27 mouse cellular contexts compared by ENCODE assay signal in genomic region chr8:116670604-116671003, GRCm38 (mm10).
A peak's percentile ranks its signal among the peaks of the same experiment; 100 is the strongest.
DNase-seq lines count a peak whose midpoint lies in the region; ATAC-seq and TF ChIP-seq lines count a peak whose summit lies in the region.
"Had no signal": no experiment of that assay in that cellular context is flagged by ENCODE, and none has a peak within 500 bp of the region (broad histone marks: within the 10 kb centered on the region; RNA-seq: fewer than 3 reads in every experiment).

No protein-coding gene starts in this region.

- TF ChIP-seq CTCF in E14TG2a.4 (conservative IDR thresholded peaks at IDR 0.05; ENCODE audit: low read length), result no peak

- no peaks in the 10 kb centered on the region for H3K36me3 ChIP-seq in liver, embryonic 11.5 days (ENCODE audit: control insufficient read depth, insufficient read depth, low read length)
- no peaks in the 10 kb centered on the region for H3K36me3 ChIP-seq in liver, embryonic 12.5 days
- H3K36me3 ChIP-seq in E14TG2a.4 (ENCODE audit: insufficient read depth, low read length), result peaks cover 59% of the 10 kb centered on the region
- H3K36me3 ChIP-seq: hindbrain, embryonic 15.5 days had no signal

- ATAC-seq in liver, embryonic 11.5 days (replicated peaks; ENCODE audit: low FRiP score), result no peak
- no peak for ATAC-seq in liver, embryonic 12.5 days
- ATAC-seq: forebrain, embryonic 14.5 days; inflammation-experienced regulatory T-cells, adult 6 months had no signal

- H3K4me2 ChIP-seq in liver, embryonic 11.5 days, result no peak overlapping the region
- H3K4me2 ChIP-seq in liver, embryonic 12.5 days, result no peak overlapping the region
- H3K4me2 ChIP-seq: heart, embryonic 11.5 days; hindbrain, embryonic 15.5 days had no signal

- H3K9ac ChIP-seq in liver, embryonic 11.5 days (ENCODE audit: low read depth, low read length), result no peak overlapping the region
- H3K9ac ChIP-seq in liver, embryonic 12.5 days, result no peak overlapping the region
- H3K9ac ChIP-seq: hindbrain, embryonic 15.5 days; liver, embryonic 14.5 days had no signal

- peak; percentile 25 for DNase-seq in liver, embryonic 11.5 days (ENCODE audit: low spot score)
- peak; percentile 98 for DNase-seq in R1 (ENCODE audit: low read depth, low spot score)
- DNase-seq in testis, postnatal 14 days (ENCODE audit: low spot score), result peak; percentile 80
- DNase-seq in layer of hippocampus, adult 9-10 months (ENCODE audit: low spot score), result no peak
- DNase-seq in frontal cortex, postnatal 10 days (ENCODE audit: low spot score in 2 of 2), result no peak
- DNase-seq: adrenal gland, postnatal 10 days; B cell, adult 2 months; cerebellum, adult 8-10 months; cerebellum, postnatal 36 days; gastrocnemius, postnatal 10 days; heart, postnatal 36 days; kidney, adult 11 months; kidney, postnatal 14 days; lung, adult 2 months; lung, postnatal 10 days; midbrain, embryonic 14.5 days; retina, postnatal 1 day; right cerebral cortex, postnatal 14 days; thymus, postnatal 14 days had no signal

- H3K27me3 ChIP-seq in liver, embryonic 11.5 days (replicated peaks; ENCODE audit: control insufficient read depth, insufficient read depth, low read length), result no peaks in the 10 kb centered on the region
- no peaks in the 10 kb centered on the region for H3K27me3 ChIP-seq in liver, embryonic 12.5 days (replicated peaks)
- no peaks in the 10 kb centered on the region for H3K27me3 ChIP-seq in E14TG2a.4 (ENCODE audit: insufficient read depth, low read length)
- H3K27me3 ChIP-seq: hindbrain, embryonic 15.5 days had no signal

- no peaks in the 10 kb centered on the region for H3K4me1 ChIP-seq in liver, embryonic 11.5 days (replicated peaks; ENCODE audit: control insufficient read depth, insufficient read depth, low read length)
- H3K4me1 ChIP-seq in liver, embryonic 12.5 days, result no peaks in the 10 kb centered on the region
- peaks cover 64% of the 10 kb centered on the region for H3K4me1 ChIP-seq in E14TG2a.4 (replicated peaks; ENCODE audit: low read depth, low read length)
- H3K4me1 ChIP-seq: hindbrain, embryonic 15.5 days had no signal

- no peak overlapping the region for H3K4me3 ChIP-seq in liver, embryonic 11.5 days (ENCODE audit: low read depth, low read length)
- no peak overlapping the region for H3K4me3 ChIP-seq in liver, embryonic 12.5 days
- peak overlapping the region; percentile 88 for H3K4me3 ChIP-seq in E14TG2a.4 (replicated peaks; ENCODE audit: low read length)
- H3K4me3 ChIP-seq: hindbrain, embryonic 15.5 days had no signal

- 76% methylated on average over 7 of the region's 7 CpGs for WGBS in liver, embryonic 11.5 days
- 66% methylated on average over 7 of the region's 7 CpGs for WGBS in liver, embryonic 12.5 days (ENCODE audit: insufficient replicate concordance)

- no peak overlapping the region for H3K27ac ChIP-seq in liver, embryonic 11.5 days (ENCODE audit: low read depth, low read length)
- no peak overlapping the region for H3K27ac ChIP-seq in liver, embryonic 12.5 days
- H3K27ac ChIP-seq: hindbrain, embryonic 15.5 days; liver, embryonic 14.5 days; macrophage had no signal

- peaks cover 5% of the 10 kb centered on the region; the same call in 1 of the 2 replicates for H3K9me3 ChIP-seq in liver, embryonic 11.5 days (ENCODE audit: control insufficient read depth, low read length)
- peaks cover 7% of the 10 kb centered on the region; the same call in 1 of the 2 replicates for H3K9me3 ChIP-seq in liver, embryonic 12.5 days (replicated peaks)
- H3K9me3 ChIP-seq in E14TG2a.4 (ENCODE audit: low read length), result peaks cover 18% of the 10 kb centered on the region
- H3K9me3 ChIP-seq: hindbrain, embryonic 15.5 days had no signal

Comparison
In these comparisons a context has a peak if more than half of its experiments do, and no peak if none do; other contexts are left out.
1. DNase-seq: peak in liver, embryonic 11.5 days (single experiment), R1 (single experiment) and testis, postnatal 14 days (single experiment); none in layer of hippocampus, adult 9-10 months (single experiment) and frontal cortex, postnatal 10 days (0 of 2).